Mouse (Mus musculus): ENCODE results near the gene Nprl2. TPM values are rescaled to one million over a fixed set of nuclear protein-coding genes. Genes with fewer than 3 reads are reported as not detected.

Gene Nprl2
- polyA plus RNA-seq, 1 experiment from 2014 or later: 12.1 TPM

GRCm38 (mm10) chr9:107548820-107549219, 6.8 kb downstream of the Nprl2 start:
- peaks cover 41% of the 10 kb centered on the region for H3K4me1 ChIP-seq (ENCODE audit: control insufficient read depth, low read depth, low read length)

GRCm38 (mm10) chr9:107549297-107550074, 7.5 kb downstream of the Nprl2 start:
- Histone ChIP-seq H3K36me3 (ENCODE audit: control insufficient read depth, insufficient read depth) (no peaks in the 10 kb centered on the region; the same call in 1 of the 2 replicates), H3K4me2 (ENCODE audit: low read depth, low read length) (no peak overlapping the region), H3K4me3 (ENCODE audit: low read depth, low read length) (no peak overlapping the region), H3K27ac (ENCODE audit: low read length) (no peak overlapping the region), H3K4me1 (ENCODE audit: control insufficient read depth, low read depth, low read length) (peaks cover 44% of the 10 kb centered on the region), H3K9ac (ENCODE audit: low read depth, low read length) (no peak overlapping the region), H3K9me3 (replicated peaks; ENCODE audit: control insufficient read depth, low read length) (no peaks in the 10 kb centered on the region), H3K27me3 (ENCODE audit: control insufficient read depth, insufficient read depth, low read depth, low read length) (peaks cover 20% of the 10 kb centered on the region; the same call in 1 of the 2 replicates)
- 73% methylated on average over 20 of the region's 20 CpGs for WGBS (ENCODE audit: insufficient replicate concordance)
- ATAC-seq (ENCODE audit: low read depth): no peak

More at GRCm38 (mm10) chr9:107548820-107549219, 6.8 kb downstream of the Nprl2 start:
- Histone ChIP-seq H3K36me3 (ENCODE audit: control insufficient read depth, insufficient read depth) (no peaks in the 10 kb centered on the region; the same call in 1 of the 2 replicates), H3K27me3 (ENCODE audit: control insufficient read depth, insufficient read depth, low read depth, low read length) (peaks cover 20% of the 10 kb centered on the region; the same call in 1 of the 2 replicates), H3K27ac (ENCODE audit: low read length) (no peak overlapping the region), H3K9ac (ENCODE audit: low read depth, low read length) (no peak overlapping the region), H3K4me2 (ENCODE audit: low read depth, low read length) (no peak overlapping the region), H3K4me3 (ENCODE audit: low read depth, low read length) (no peak overlapping the region), H3K9me3 (replicated peaks; ENCODE audit: control insufficient read depth, low read length) (no peaks in the 10 kb centered on the region)
- WGBS (ENCODE audit: insufficient replicate concordance): 78% methylated on average over 10 of the region's 10 CpGs
- no peak for ATAC-seq (ENCODE audit: low read depth)

DNA sequence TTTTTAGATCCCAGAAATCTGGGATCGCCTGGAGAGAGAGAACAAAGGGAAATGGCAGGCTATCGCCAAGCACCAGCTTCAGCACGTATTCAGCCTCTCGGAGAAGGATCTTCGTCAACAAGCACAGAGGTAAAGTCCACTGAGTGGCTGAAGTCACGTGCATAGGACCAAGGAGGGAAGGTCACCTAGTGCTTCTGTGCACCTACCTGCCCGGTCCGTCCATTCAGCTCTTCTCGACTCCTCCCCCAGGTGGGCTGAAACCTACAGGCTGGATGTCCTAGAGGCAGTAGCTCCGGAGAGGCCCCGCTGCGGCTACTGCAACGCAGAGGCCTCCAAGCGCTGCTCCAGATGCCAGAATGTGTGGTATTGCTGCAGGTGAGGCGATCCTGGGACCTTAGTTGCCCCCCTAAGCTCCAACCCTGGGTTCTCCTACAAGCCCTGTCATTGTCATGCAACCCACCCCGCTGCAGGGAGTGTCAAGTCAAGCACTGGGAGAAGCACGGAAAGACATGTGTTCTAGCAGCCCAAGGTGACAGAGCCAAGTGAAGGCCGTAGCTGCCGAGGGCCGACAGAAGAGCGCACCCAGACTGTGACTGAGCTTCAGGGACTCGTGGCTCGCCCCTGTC, 8.6 kb downstream of the Nprl2 start:
- Histone ChIP-seq H3K4me2 (ENCODE audit: low read depth, low read length) (peak overlapping the region; percentile 83), H3K9ac (ENCODE audit: low read depth, low read length) (peak overlapping the region; percentile 53)
- 44% methylated on average over 23 of the region's 23 CpGs for WGBS (ENCODE audit: insufficient replicate concordance)

GRCm38 (mm10) chr9:107551117-107551889, 9.3 kb downstream of the Nprl2 start, which contains the start of gene Rassf1:
Rassf1 (plus strand) TSS chr9:107551555.
- Histone ChIP-seq H3K4me2 (ENCODE audit: low read depth, low read length) (peak within 1 kb of the TSS; percentile 83), H3K4me3 (ENCODE audit: low read depth, low read length) (peak within 1 kb of the TSS; percentile 60), H3K27ac (ENCODE audit: low read length) (no peak within 1 kb of the TSS), H3K36me3 (ENCODE audit: control insufficient read depth, insufficient read depth) (no peaks in the 10 kb centered on the region), H3K4me1 (ENCODE audit: control insufficient read depth, low read depth, low read length) (peaks cover 50% of the 10 kb centered on the region), H3K9ac (ENCODE audit: low read depth, low read length) (peak within 1 kb of the TSS; percentile 53), H3K27me3 (ENCODE audit: control insufficient read depth, insufficient read depth, low read depth, low read length) (peaks cover 20% of the 10 kb centered on the region; the same call in 1 of the 2 replicates), H3K9me3 (replicated peaks; ENCODE audit: control insufficient read depth, low read length) (no peaks in the 10 kb centered on the region)
- ATAC-seq (ENCODE audit: low read depth): peak; percentile 36
- WGBS (ENCODE audit: insufficient replicate concordance): 2% methylated on average over 63 of the region's 63 CpGs

More for the DNA sequence above, 8.6 kb downstream of the Nprl2 start:
- Histone ChIP-seq H3K36me3 (ENCODE audit: control insufficient read depth, insufficient read depth) (no peaks in the 10 kb centered on the region), H3K4me3 (ENCODE audit: low read depth, low read length) (peak overlapping the region; percentile 60), H3K4me1 (ENCODE audit: control insufficient read depth, low read depth, low read length) (peaks cover 46% of the 10 kb centered on the region), H3K27me3 (ENCODE audit: control insufficient read depth, insufficient read depth, low read depth, low read length) (peaks cover 20% of the 10 kb centered on the region; the same call in 1 of the 2 replicates), H3K27ac (ENCODE audit: low read length) (no peak overlapping the region), H3K9me3 (replicated peaks; ENCODE audit: control insufficient read depth, low read length) (no peaks in the 10 kb centered on the region)
- no peak for ATAC-seq (ENCODE audit: low read depth)

GRCm38 (mm10) chr9:107551890-107552355, 9.9 kb downstream of the Nprl2 start:
- peak overlapping the region; percentile 83 for H3K4me2 ChIP-seq (ENCODE audit: low read depth, low read length)
- ATAC-seq (ENCODE audit: low read depth): no peak
- peak overlapping the region; percentile 60 for H3K4me3 ChIP-seq (ENCODE audit: low read depth, low read length)
- H3K27me3 ChIP-seq (ENCODE audit: control insufficient read depth, insufficient read depth, low read depth, low read length): peaks cover 20% of the 10 kb centered on the region; the same call in 1 of the 2 replicates
- H3K4me1 ChIP-seq (ENCODE audit: control insufficient read depth, low read depth, low read length): peaks cover 50% of the 10 kb centered on the region
- 32% methylated on average over 8 of the region's 8 CpGs for WGBS (ENCODE audit: insufficient replicate concordance)
- no peaks in the 10 kb centered on the region for H3K9me3 ChIP-seq (replicated peaks; ENCODE audit: control insufficient read depth, low read length)
- peak overlapping the region; percentile 53 for H3K9ac ChIP-seq (ENCODE audit: low read depth, low read length)
- no peaks in the 10 kb centered on the region for H3K36me3 ChIP-seq (ENCODE audit: control insufficient read depth, insufficient read depth)
- no peak overlapping the region for H3K27ac ChIP-seq (ENCODE audit: low read length)

- H3K4me3 ChIP-seq (ENCODE audit: low read depth, low read length): no peak overlapping the region
Observed at GRCm38 (mm10) chr9:107552690-107553393, 10.8 kb downstream of the Nprl2 start.

GRCm38 (mm10) chr9:107553541-107554318, 11.7 kb downstream of the Nprl2 start:
- Histone ChIP-seq H3K4me1 (ENCODE audit: control insufficient read depth, low read depth, low read length) (peaks cover 46% of the 10 kb centered on the region), H3K27ac (ENCODE audit: low read length) (peak overlapping the region; percentile 37), H3K9me3 (replicated peaks; ENCODE audit: control insufficient read depth, low read length) (no peaks in the 10 kb centered on the region), H3K4me2 (ENCODE audit: low read depth, low read length) (peak overlapping the region; percentile 93), H3K4me3 (ENCODE audit: low read depth, low read length) (peak overlapping the region; percentile 80), H3K9ac (ENCODE audit: low read depth, low read length) (peak overlapping the region; percentile 69), H3K36me3 (ENCODE audit: control insufficient read depth, insufficient read depth) (peaks cover 13% of the 10 kb centered on the region), H3K27me3 (ENCODE audit: control insufficient read depth, insufficient read depth, low read depth, low read length) (peaks cover 20% of the 10 kb centered on the region; the same call in 1 of the 2 replicates)
- 4% methylated on average over 37 of the region's 37 CpGs for WGBS (ENCODE audit: insufficient replicate concordance)
- ATAC-seq (ENCODE audit: low read depth): peak; percentile 19

More at GRCm38 (mm10) chr9:107552690-107553393, 10.8 kb downstream of the Nprl2 start:
- whole genome bisulfite sequencing (ENCODE audit: insufficient replicate concordance): 49% methylated on average over 5 of the region's 5 CpGs
- ATAC-seq (ENCODE audit: low read depth): no peak
- Histone ChIP-seq H3K27me3 (ENCODE audit: control insufficient read depth, insufficient read depth, low read depth, low read length) (peaks cover 20% of the 10 kb centered on the region; the same call in 1 of the 2 replicates), H3K4me2 (ENCODE audit: low read depth, low read length) (no peak overlapping the region), H3K27ac (ENCODE audit: low read length) (no peak overlapping the region), H3K9ac (ENCODE audit: low read depth, low read length) (no peak overlapping the region), H3K4me1 (ENCODE audit: control insufficient read depth, low read depth, low read length) (peaks cover 46% of the 10 kb centered on the region), H3K9me3 (replicated peaks; ENCODE audit: control insufficient read depth, low read length) (no peaks in the 10 kb centered on the region), H3K36me3 (ENCODE audit: control insufficient read depth, insufficient read depth) (peaks cover 6% of the 10 kb centered on the region)

Data from liver, embryonic 16.5 days (tissue).